Mouse (Mus musculus): ENCODE results near the gene Bag3.

DNA sequence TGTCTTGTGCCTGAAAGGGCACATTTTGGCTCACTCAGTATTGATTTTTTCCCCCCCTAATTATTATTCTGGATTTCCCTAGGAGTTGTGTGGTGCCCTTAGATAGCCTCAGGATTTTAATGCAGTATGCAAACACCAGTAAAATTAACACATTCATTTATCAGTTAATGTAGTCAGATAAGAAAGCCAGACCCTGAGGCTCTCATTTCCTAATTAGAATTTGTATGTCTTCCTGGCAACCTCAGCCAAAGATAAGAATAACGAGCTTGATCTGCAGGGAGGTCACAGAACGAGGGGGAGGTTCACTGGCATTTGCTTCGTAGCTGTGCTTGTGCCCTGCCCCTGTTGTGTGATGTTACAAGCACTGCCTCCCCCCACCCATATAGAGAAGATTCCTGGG is 12.7 kb downstream of the Bag3 start:
- no peak for TF ChIP-seq POLR2A (IDR thresholded peaks at IDR 0.05; ENCODE audit: insufficient read length, low read depth)
- TF ChIP-seq E2F4 (IDR thresholded peaks at IDR 0.05; ENCODE audit: insufficient read depth), result no peak
- no peak for TF ChIP-seq POLR2AphosphoS2 (IDR thresholded peaks at IDR 0.05; ENCODE audit: insufficient read length, low read depth)
- no peak for TF ChIP-seq MYOD1 (IDR thresholded peaks at IDR 0.05; ENCODE audit: control insufficient read depth in 1 of 3, insufficient read length in 2 of 3, low read depth in 2 of 3)
- no peak for TF ChIP-seq MAX (IDR thresholded peaks at IDR 0.05; ENCODE audit: low read depth)
- TF ChIP-seq TCF12 (IDR thresholded peaks at IDR 0.05; ENCODE audit: insufficient read depth, poor library complexity, severe bottlenecking), result no peak
- no peak for TF ChIP-seq MYOG (IDR thresholded peaks at IDR 0.05; ENCODE audit: control insufficient read depth in 1 of 3, insufficient read depth in 1 of 3, insufficient read length in 2 of 3, low read depth in 2 of 3)
- TF ChIP-seq REST (IDR thresholded peaks at IDR 0.05; ENCODE audit: insufficient read depth, insufficient read length), result no peak
- TF ChIP-seq CEBPB (IDR thresholded peaks at IDR 0.05; ENCODE audit: insufficient read depth, poor library complexity, severe bottlenecking), result no peak
- no peak for TF ChIP-seq USF1 (IDR thresholded peaks at IDR 0.05; ENCODE audit: low read depth)
- TF ChIP-seq TCF3 (IDR thresholded peaks at IDR 0.05; ENCODE audit: insufficient read length, low read depth), result no peak
- TF ChIP-seq SRF (IDR thresholded peaks at IDR 0.05; ENCODE audit: control insufficient read depth, insufficient read length, low read depth), result no peak

Data from myocyte (in vitro differentiated cells).